Mouse (Mus musculus): ENCODE measurements around the gene Fmnl2.

GRCm38 (mm10) chr2:53088744-53089143, 231.1 kb downstream of the Fmnl2 start:
- TF ChIP-seq POLR2A (IDR thresholded peaks at IDR 0.05; ENCODE audit: control insufficient read depth, low read depth, low read length) (no peak), CTCF (IDR thresholded peaks at IDR 0.05; ENCODE audit: control insufficient read depth, insufficient read depth, insufficient replicate concordance, low read depth, low read length) (no peak)

Measured in testis, adult 2 months (tissue).